Mouse (Mus musculus) megakaryocyte, embryonic 14.5 days (primary cell): Measurements from ENCODE around the gene Mst1.

Experiments
- FLI1 ChIP-seq: IDR thresholded peaks from 2 replicates; pipeline ENCODE4 v1.6.1; 2012; ENCODE audit warnings: low read length, inconsistent platforms, mixed read lengths
- GATA1 ChIP-seq: IDR thresholded peaks from 3 replicates; pipeline ENCODE4 v1.6.1; 2012; ENCODE audit warnings: mixed read lengths, low read length, inconsistent platforms, borderline replicate concordance

- no peak for TF ChIP-seq GATA1
- no peak for TF ChIP-seq FLI1
Measured at GRCm38 (mm10) chr9:108069529-108069928, 10.7 kb upstream of the Mst1 start.
